Mouse (Mus musculus) CD4-positive, CD25-positive, alpha-beta regulatory T cell, adult 2 months (primary cell): ENCODE data around the gene Vapa.
"Not testable (repeated sequence)": the region's sequence is repeated elsewhere in the genome, so short reads cannot be mapped to it uniquely, and the experiment has no call there.

Experiments used
- DNase-seq: peaks from one replicate; pipeline ENCODE4 v3.0.0-alpha.2; 2012; ENCODE audit warnings: low read depth, low spot score

The Vapa gene

DNA sequence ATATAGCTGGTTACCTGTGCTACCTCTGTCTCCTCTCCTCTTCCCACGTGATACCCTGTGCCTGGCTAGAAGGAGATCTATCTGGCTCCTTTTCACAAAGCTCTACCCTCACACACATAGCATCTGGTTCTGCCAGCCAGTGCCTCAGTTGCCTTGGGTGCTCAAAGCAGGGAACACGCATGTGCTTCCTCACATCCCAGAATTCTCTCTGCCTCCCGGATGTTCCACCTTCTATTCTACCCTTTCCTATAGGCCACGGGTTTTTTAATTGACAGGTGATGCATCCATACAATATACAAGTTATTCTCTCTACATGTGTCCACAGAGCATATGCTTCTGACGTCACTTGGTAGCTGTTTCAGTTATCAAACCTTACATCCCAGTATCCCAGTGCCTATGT is 49.2 kb downstream of the Vapa start:
- no peak for DNase-seq

GRCm38 (mm10) chr17:65563345-65563744 is 50.0 kb downstream of the Vapa start:
- DNase-seq = no peak

GRCm38 (mm10) chr17:65562761-65563160 is 50.6 kb downstream of the Vapa start:
- DNase-seq = peak; percentile 77

- DNase-seq = peak; percentile 25
Measured at GRCm38 (mm10) chr17:65561361-65562015, 51.9 kb downstream of the Vapa start.

DNA sequence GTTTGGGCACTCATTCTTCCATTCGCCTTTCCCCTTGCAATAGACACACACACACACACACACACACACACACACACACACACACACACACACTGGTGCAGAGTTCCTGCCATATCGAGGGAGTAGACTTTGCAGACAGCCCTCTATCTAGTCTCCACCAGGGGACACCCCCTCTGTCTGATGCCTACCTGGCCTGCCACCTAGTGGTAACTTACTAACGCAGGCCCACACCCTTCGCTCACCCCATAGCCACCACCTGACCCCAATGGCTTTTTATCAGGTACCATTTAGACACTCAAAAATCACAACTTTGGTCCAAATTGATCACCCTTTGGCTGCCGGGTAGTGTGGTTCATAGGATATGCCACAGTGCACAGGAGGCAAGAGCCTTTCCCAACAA is 54.1 kb downstream of the Vapa start:
- peak; percentile 72 for DNase-seq

GRCm38 (mm10) chr17:65558788-65559187 is 54.6 kb downstream of the Vapa start:
- no peak for DNase-seq

DNA sequence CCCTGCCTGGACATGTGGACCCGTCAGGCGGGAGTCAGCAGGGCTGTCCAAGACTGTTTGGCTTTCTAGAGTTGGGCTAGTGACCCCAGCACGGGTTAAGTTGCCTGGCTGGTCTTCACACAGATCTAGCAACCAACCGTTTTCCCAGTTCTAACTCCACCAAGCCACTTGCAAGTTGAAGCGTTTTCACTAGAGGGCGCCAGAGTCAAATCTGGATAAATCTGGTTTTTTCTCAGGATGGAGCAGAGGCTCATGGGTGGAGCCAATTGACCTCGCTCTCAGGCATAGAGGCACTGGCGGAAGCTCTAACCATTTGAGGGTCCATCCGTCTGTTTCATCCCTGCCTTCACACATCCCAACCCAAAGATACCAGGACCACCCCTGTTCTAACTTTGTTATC is 55.1 kb downstream of the Vapa start:
- peak; percentile 64 for DNase-seq

DNA sequence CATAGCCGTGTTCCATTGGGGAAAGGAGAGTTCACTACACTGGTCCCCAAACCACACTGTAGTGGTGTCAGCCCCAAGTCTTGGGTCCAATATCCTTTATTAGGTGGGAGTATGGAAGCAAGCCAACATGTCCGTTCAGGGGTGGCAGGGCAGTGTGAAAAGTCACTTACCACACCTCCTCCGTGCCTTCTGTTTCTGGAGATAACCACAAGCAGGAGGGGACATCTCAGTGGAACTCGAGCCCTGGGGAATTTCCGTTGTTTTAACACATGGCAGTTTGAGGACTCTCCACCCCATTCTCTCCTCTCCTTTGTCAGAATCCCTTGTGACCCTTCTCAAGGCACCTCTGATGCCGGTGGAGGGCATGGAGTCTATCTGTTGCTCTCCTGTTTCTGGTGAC is 56.1 kb downstream of the Vapa start:
- no peak for DNase-seq

GRCm38 (mm10) chr17:65556798-65557197 is 56.6 kb downstream of the Vapa start:
- DNase-seq = no peak

GRCm38 (mm10) chr17:65552426-65552997 is 60.8 kb downstream of the Vapa start:
- no peak for DNase-seq

DNA sequence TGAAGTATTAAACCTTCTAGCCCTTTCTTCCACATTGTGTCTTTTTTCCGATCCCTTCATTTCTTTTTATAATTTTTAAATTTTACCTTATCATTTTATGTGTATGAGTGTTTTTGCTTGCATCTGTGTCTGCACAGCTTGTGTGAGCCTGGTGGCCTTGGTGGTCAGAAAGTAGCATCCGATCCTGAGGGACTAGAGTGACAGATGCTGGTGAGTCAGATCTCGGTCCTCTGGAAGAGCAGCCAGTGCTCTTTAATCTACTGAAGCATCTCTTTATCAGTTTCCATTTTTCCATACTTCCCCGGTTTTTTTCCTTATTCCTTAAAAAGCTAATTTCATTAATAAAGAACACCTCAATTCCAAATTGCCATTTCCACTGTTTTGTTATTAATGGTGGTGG is 63.0 kb downstream of the Vapa start:
- DNase-seq = no peak

- no peak for DNase-seq
Measured at GRCm38 (mm10) chr17:65548698-65549365, 64.5 kb downstream of the Vapa start.

DNA sequence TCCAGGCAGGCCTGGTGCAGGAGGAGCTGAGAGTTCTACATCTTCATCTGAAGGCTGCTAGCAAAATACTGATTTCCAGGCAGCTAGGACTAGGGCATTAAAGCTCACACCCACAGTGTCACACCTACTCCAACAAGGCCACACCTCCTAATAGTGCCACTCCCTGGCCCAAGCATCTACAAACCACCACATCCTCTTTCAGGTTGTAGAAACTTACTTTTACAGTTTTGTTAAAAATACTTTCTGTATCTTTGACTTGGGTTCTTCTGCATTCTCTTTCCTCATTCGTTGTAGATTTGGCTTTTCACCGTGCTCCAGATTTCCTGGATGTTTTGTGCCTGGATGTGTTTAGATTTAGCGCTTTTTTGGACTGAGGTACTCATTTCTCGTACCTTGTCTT is 67.1 kb downstream of the Vapa start:
- not testable (repeated sequence) for DNase-seq

GRCm38 (mm10) chr17:65540441-65541272 is 72.7 kb downstream of the Vapa start, which contains the start of gene Tmem232:
Gene Tmem232, minus strand, starts transcription at chr17:65540782.
- peak; percentile 51 for DNase-seq

DNA sequence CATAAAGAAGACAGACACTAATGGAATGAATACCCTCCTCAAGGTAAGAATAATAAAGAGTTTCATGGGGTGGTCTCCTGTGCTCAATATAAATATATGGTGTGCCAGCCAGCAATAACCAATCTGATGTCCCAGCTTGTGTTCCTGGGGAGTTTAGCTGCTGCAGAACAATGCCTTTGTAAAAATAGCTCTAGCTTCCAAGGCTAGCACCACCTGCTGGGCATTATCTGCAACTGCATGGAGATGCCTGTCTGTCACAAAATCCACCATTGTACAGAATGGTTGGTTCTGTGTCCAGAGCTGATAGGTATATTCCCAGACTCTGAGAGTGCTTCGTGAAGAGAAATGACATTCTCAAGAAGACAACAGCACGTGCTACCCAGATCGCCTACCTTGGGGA is 77.2 kb downstream of the Vapa start:
- DNase-seq = peak; percentile 61

DNA sequence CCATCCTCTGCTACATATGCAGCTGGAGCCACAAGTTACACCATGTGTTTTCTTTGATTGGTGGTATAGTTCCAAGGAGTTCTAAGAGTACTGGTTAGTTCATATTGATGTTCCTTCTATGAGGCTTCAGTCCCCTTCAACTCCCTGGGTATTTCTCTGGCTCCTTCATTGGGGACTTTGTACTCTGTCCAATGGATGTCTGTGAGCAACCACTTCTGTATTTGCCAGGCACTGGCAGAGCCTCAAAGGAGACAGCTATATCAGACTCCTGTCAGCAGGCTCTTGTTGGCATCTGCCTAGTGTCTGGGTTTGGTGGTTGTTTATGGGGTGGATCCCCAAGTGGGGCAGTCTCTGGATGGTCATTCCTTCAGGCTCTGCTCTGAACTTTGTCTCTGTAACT is 81.0 kb downstream of the Vapa start:
- not testable (repeated sequence) for DNase-seq
